Mouse (Mus musculus): ENCODE measurements around the gene Gal3st2c.
"Not testable (repeated sequence)": the region's sequence is repeated elsewhere in the genome, so short reads cannot be mapped to it uniquely, and the experiment has no call there.

- not testable (repeated sequence) for TF ChIP-seq POLR2A (IDR thresholded peaks at IDR 0.05; ENCODE audit: borderline replicate concordance, low read depth, low read length); CTCF (IDR thresholded peaks at IDR 0.05; ENCODE audit: low read depth, low read length)
These were observed 15.7 kb downstream of the Gal3st2c start for GRCm38 (mm10) chr1:94005954-94006506.

Data from bone marrow macrophage, adult 2 months (primary cell).